Mouse (Mus musculus) liver, adult 2 months (tissue): ENCODE results near the gene Gmfg. TPM values are rescaled to one million over a fixed set of nuclear protein-coding genes. Genes with fewer than 3 reads are reported as not detected.

Source experiments
- DNase-seq: peaks from one replicate; pipeline ENCODE4 v3.0.0-alpha.2; 2011; ENCODE audit warnings: low read depth, low spot score; ENCODE audit errors: extremely low read depth
- H3K27ac ChIP-seq: fragments of 200-500 bp; replicated peaks from 2 replicates; pipeline ENCODE4 v1.5.1; 2012; ENCODE audit warnings: low read depth, mild to moderate bottlenecking, control low read depth, inconsistent platforms, low read length; ENCODE audit not compliant: insufficient read depth
- H3K27me3 ChIP-seq: fragments of 200-500 bp; 2 replicates; pipeline ENCODE4 v1.6.1; 2012; ENCODE audit warnings: mild to moderate bottlenecking, moderate library complexity, low read length, inconsistent platforms; ENCODE audit not compliant: control insufficient read depth, insufficient read depth
- H3K36me3 ChIP-seq: fragments of 200-500 bp; 2 replicates; pipeline ENCODE4 v1.6.1; 2012; ENCODE audit warnings: low read length, inconsistent platforms; ENCODE audit not compliant: control insufficient read depth, insufficient read depth
- H3K4me1 ChIP-seq: fragments of 200-500 bp; 2 replicates; pipeline ENCODE4 v1.6.1; 2011; ENCODE audit warnings: low read length; ENCODE audit not compliant: control insufficient read depth, insufficient read depth
- H3K4me3 ChIP-seq: fragments of 200-500 bp; 2 replicates; pipeline ENCODE4 v1.5.1; 2011; ENCODE audit warnings: low read depth, mild to moderate bottlenecking, control low read depth, low read length, moderate library complexity; ENCODE audit not compliant: insufficient read depth
- H3K79me2 ChIP-seq: fragments of 200-500 bp; 2 replicates; pipeline ENCODE4 v1.6.1; 2012; ENCODE audit warnings: inconsistent platforms, mild to moderate bottlenecking, low read length, moderate library complexity; ENCODE audit not compliant: control insufficient read depth, insufficient read depth
- H3K9ac ChIP-seq: fragments of 200-500 bp; 2 replicates; pipeline ENCODE4 v1.6.1; 2012; ENCODE audit warnings: low read depth, mild to moderate bottlenecking, control low read depth, inconsistent platforms, low read length
- CTCF ChIP-seq: fragments of 200-500 bp; IDR thresholded peaks from 2 replicates; pipeline ENCODE4 v1.5.1; 2011; ENCODE audit warnings: low read depth, low read length, control low read depth
- POLR2A ChIP-seq: fragments of 200-500 bp; IDR thresholded peaks from 2 replicates; pipeline ENCODE4 v1.6.1; 2011; ENCODE audit warnings: low read length, control low read depth; ENCODE audit not compliant: insufficient read depth; ENCODE audit errors: extremely low read depth
- WGBS: fragments of 180-500 bp; shearing (Covaris S2); methylation state at CpG from one replicate; pipeline ENCODE4 v1.1.7; 2018; 5-methylcytosine and 5-hydroxymethylcytosine counted together
- polyA plus RNA-seq: library from polyadenylated mRNA; depleted of rRNA; stranded (reverse); fragments of >200 nt; gene quantifications from 2 replicates; pipeline ENCODE4 v1.2.3, GENCODE M21; 2012; rRNA removed
- total RNA-seq: library from RNA; depleted of rRNA; stranded (reverse); fragments of >200 nt; gene quantifications from 2 replicates; pipeline ENCODE4 v1.2.3, GENCODE M21; 2014; rRNA removed

Gmfg gene
- total and polyA plus RNA-seq, 2 experiments = 4.0 to 24.4 TPM

DNA sequence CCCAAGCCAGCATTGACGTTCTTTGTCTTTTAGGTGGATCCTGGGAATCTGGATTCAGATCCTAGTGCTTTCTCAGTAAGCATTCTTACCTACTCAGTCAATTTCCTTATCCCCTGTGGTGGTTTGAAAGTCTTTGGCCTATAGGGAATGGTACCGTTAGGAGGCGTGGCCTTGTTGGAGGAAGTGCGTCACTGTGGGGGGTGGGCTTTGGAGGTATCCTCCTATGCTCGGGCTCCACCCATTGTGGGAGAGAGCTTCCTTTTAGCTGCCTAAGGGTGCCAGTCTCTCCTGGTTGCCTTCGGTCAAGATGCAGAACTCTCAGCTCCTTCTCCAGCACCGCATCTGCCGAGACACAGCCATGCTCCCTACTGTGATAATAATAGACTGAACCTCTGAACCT lies 55.1 kb downstream of the Gmfg start:
- Histone ChIP-seq H3K79me2 (no peaks in the 10 kb centered on the region), H3K9ac (no peak overlapping the region), H3K4me1 (no peaks in the 10 kb centered on the region), H3K27me3 (no peaks in the 10 kb centered on the region; the same call in 1 of the 2 replicates), H3K4me3 (no peak overlapping the region), H3K27ac (no peak overlapping the region), H3K36me3 (no peaks in the 10 kb centered on the region)
- no peak for DNase-seq
- TF ChIP-seq CTCF (no peak), POLR2A (no peak)
- WGBS = 95% methylated on average over 8 of the region's 8 CpGs

DNA sequence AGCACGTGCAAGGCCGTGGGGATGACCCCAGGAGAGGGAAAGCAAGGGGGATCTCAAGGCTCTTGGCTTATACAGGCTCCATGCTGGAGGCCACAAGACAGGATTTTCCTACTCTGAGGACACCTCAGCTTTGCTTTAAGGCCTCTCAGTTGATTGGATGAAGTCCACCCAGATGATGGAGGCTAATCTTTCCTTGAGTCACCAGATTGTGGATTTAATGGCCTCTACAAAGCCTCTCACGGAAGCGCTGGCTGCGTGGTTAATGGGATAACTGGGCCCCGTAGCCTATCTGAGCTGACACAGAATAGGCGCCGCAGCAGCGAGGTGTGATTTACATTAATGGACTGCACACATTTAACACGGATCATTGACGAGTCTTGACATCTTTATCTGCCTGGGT lies 58.2 kb downstream of the Gmfg start:
- WGBS = 81% methylated on average over 11 of the region's 11 CpGs
- Histone ChIP-seq H3K4me1 (no peaks in the 10 kb centered on the region), H3K4me3 (no peak overlapping the region), H3K36me3 (no peaks in the 10 kb centered on the region), H3K27ac (no peak overlapping the region), H3K9ac (no peak overlapping the region), H3K79me2 (no peaks in the 10 kb centered on the region), H3K27me3 (no peaks in the 10 kb centered on the region)
- TF ChIP-seq POLR2A (no peak), CTCF (no peak)
- DNase-seq = no peak

Other genes starting within 250 kb of the Gmfg start
- 0.28 and 0.47 TPM in 2 replicates for gene Eid2, start 169.6 kb upstream of the Gmfg start, total RNA-seq
- 0.35 and 0.50 TPM in 2 replicates for gene Eid2, start 169.6 kb upstream of the Gmfg start, polyA plus RNA-seq
- gene Eid2b, start 159.7 kb upstream of the Gmfg start, total RNA-seq = 1.9 and 3.0 TPM in 2 replicates
- 3.5 and 3.9 TPM in 2 replicates for gene Eid2b, start 159.7 kb upstream of the Gmfg start, polyA plus RNA-seq
- not detected in 2 replicates for gene Selenov, start 146.3 kb upstream of the Gmfg start, total RNA-seq
- gene Selenov, start 146.3 kb upstream of the Gmfg start, polyA plus RNA-seq = not detected in 2 replicates
- not detected in 2 replicates for gene Dll3, start 135.2 kb upstream of the Gmfg start, total RNA-seq
- gene Dll3, start 135.2 kb upstream of the Gmfg start, polyA plus RNA-seq = not detected in 2 replicates
- gene Timm50, start 125.4 kb upstream of the Gmfg start, total RNA-seq = 22.6 and 24.9 TPM in 2 replicates
- gene Timm50, start 125.4 kb upstream of the Gmfg start, polyA plus RNA-seq = 49.4 and 52.6 TPM in 2 replicates
- 15.1 and 20.7 TPM in 2 replicates for gene Supt5, start 98.7 kb upstream of the Gmfg start, total RNA-seq
- gene Supt5, start 98.7 kb upstream of the Gmfg start, polyA plus RNA-seq = 52.3 and 67.3 TPM in 2 replicates
- gene Rps16, start 86.8 kb upstream of the Gmfg start, total RNA-seq = 110 and 136 TPM in 2 replicates
- 471 and 577 TPM in 2 replicates for gene Rps16, start 86.8 kb upstream of the Gmfg start, polyA plus RNA-seq
- gene Plekhg2, start 64.8 kb upstream of the Gmfg start, total RNA-seq = 0.65 and 1.3 TPM in 2 replicates
- 3.3 and 3.5 TPM in 2 replicates for gene Plekhg2, start 64.8 kb upstream of the Gmfg start, polyA plus RNA-seq
- 16.4 and 25.4 TPM in 2 replicates for gene Zfp36, start 57.2 kb upstream of the Gmfg start, total RNA-seq
- 41.1 and 54.3 TPM in 2 replicates for gene Zfp36, start 57.2 kb upstream of the Gmfg start, polyA plus RNA-seq
- 13.4 and 17.6 TPM in 2 replicates for gene Med29, start 44.7 kb upstream of the Gmfg start, total RNA-seq
- 49.2 and 50.9 TPM in 2 replicates for gene Med29, start 44.7 kb upstream of the Gmfg start, polyA plus RNA-seq
- gene Paf1, start 44.5 kb upstream of the Gmfg start, total RNA-seq = 16.1 TPM in 2 replicates
- gene Paf1, start 44.5 kb upstream of the Gmfg start, polyA plus RNA-seq = 52.8 and 59.1 TPM in 2 replicates
- 0.18 TPM in 1 of 2 replicates, not detected in the other for gene Lrfn1, start 14.5 kb downstream of the Gmfg start, total RNA-seq
- 0.70 and 0.71 TPM in 2 replicates for gene Lrfn1, start 14.5 kb downstream of the Gmfg start, polyA plus RNA-seq
- not detected in 2 replicates for gene Ifnl2, start 73.0 kb downstream of the Gmfg start, total RNA-seq
- not detected in 2 replicates for gene Ifnl2, start 73.0 kb downstream of the Gmfg start, polyA plus RNA-seq
- not detected in 2 replicates for gene Ifnl3, start 85.4 kb downstream of the Gmfg start, total RNA-seq
- not detected in 2 replicates for gene Ifnl3, start 85.4 kb downstream of the Gmfg start, polyA plus RNA-seq
- gene Sycn, start 103.4 kb downstream of the Gmfg start, total RNA-seq = 8.7 and 16.4 TPM in 2 replicates
- gene Sycn, start 103.4 kb downstream of the Gmfg start, polyA plus RNA-seq = 1.4 and 1.6 TPM in 2 replicates
- gene Nccrp1, start 109.8 kb downstream of the Gmfg start, total RNA-seq = not detected in 2 replicates
- 0.05 TPM in 1 of 2 replicates, not detected in the other for gene Nccrp1, start 109.8 kb downstream of the Gmfg start, polyA plus RNA-seq
- gene Samd4b, start 160.7 kb downstream of the Gmfg start, total RNA-seq = 4.1 and 6.9 TPM in 2 replicates
- gene Samd4b, start 160.7 kb downstream of the Gmfg start, polyA plus RNA-seq = 25.7 and 27.0 TPM in 2 replicates
- gene Pak4, start 160.7 kb downstream of the Gmfg start, total RNA-seq = 4.0 and 7.0 TPM in 2 replicates
- gene Pak4, start 160.7 kb downstream of the Gmfg start, polyA plus RNA-seq = 14.9 TPM in 2 replicates
- gene Acp7, start 193.9 kb downstream of the Gmfg start, total RNA-seq = not detected in 2 replicates
- not detected in 2 replicates for gene Acp7, start 193.9 kb downstream of the Gmfg start, polyA plus RNA-seq